Mouse (Mus musculus): ENCODE data around the gene Rcl1. TPM values are rescaled to one million over a fixed set of nuclear protein-coding genes. Genes with fewer than 3 reads are reported as not detected.

Rcl1 gene
- total RNA-seq, 1 experiment: 70.5 TPM

- Histone ChIP-seq H3K4me3 (ENCODE audit: insufficient read depth in 1 of 2, low read depth in 1 of 2, low read length in 2 of 2, poor library complexity in 1 of 2, severe bottlenecking in 1 of 2) (no peak overlapping the region), H3K36me3 (ENCODE audit: control insufficient read depth, insufficient read depth, low read length, poor library complexity, severe bottlenecking) (peaks cover 17% of the 10 kb centered on the region), H3K9ac (ENCODE audit: insufficient read depth, low read depth, low read length, poor library complexity, severe bottlenecking) (no peak overlapping the region), H3K9me3 (ENCODE audit: control insufficient read depth, insufficient read depth, low read depth, low read length) (no peaks in the 10 kb centered on the region), H3K27ac (ENCODE audit: insufficient read depth, low read depth, low read length, poor library complexity, severe bottlenecking) (no peak overlapping the region), H3K4me1 (ENCODE audit: control insufficient read depth in 2 of 2, insufficient read depth in 2 of 2, low read length in 2 of 2, poor library complexity in 1 of 2) (peaks cover 3 to 4% of the 10 kb centered on the region in 2 experiments; a peak in 2 of 4 replicates)
- no peak for DNase-seq (ENCODE audit: low read depth, low spot score)
- in situ Hi-C loops (cut with MboI; ENCODE audit: low sequenced_read_pairs in 2 of 2, unreplicated experiment in 2 of 2): no loop called here
- TF ChIP-seq ZNF384 (IDR thresholded peaks at IDR 0.05; ENCODE audit: low read depth, low read length): no peak
- TF ChIP-seq MAFK (IDR thresholded peaks at IDR 0.05; ENCODE audit: insufficient read depth, low read depth, low read length): no peak
- TF ChIP-seq CHD2 (IDR thresholded peaks at IDR 0.05; ENCODE audit: low read depth, low read length): no peak
- no peak for TF ChIP-seq ZC3H11A (IDR thresholded peaks at IDR 0.05; ENCODE audit: borderline replicate concordance, low read depth, low read length)
- no peak for TF ChIP-seq HCFC1 (IDR thresholded peaks at IDR 0.05; ENCODE audit: borderline replicate concordance, insufficient read depth, low read length)
These were observed 45.6 kb downstream of the Rcl1 start for GRCm38 (mm10) chr19:29146820-29147219.

GRCm38 (mm10) chr19:29149583-29149982 is 48.4 kb downstream of the Rcl1 start:
- Histone ChIP-seq H3K9me3 (ENCODE audit: control insufficient read depth, insufficient read depth, low read depth, low read length) (no peaks in the 10 kb centered on the region), H3K36me3 (ENCODE audit: control insufficient read depth, insufficient read depth, low read length, poor library complexity, severe bottlenecking) (no peaks in the 10 kb centered on the region; the same call in none of the 2 replicates), H3K27ac (ENCODE audit: insufficient read depth, low read depth, low read length, poor library complexity, severe bottlenecking) (no peak overlapping the region), H3K9ac (ENCODE audit: insufficient read depth, low read depth, low read length, poor library complexity, severe bottlenecking) (no peak overlapping the region), H3K4me3 (ENCODE audit: insufficient read depth in 1 of 2, low read depth in 1 of 2, low read length in 2 of 2, poor library complexity in 1 of 2, severe bottlenecking in 1 of 2) (no peak overlapping the region), H3K4me1 (ENCODE audit: control insufficient read depth in 2 of 2, insufficient read depth in 2 of 2, low read length in 2 of 2, poor library complexity in 1 of 2) (peaks cover 3 to 4% of the 10 kb centered on the region in 2 experiments; a peak in 2 of 4 replicates)
- in situ Hi-C loops (cut with MboI; ENCODE audit: low sequenced_read_pairs in 2 of 2, unreplicated experiment in 2 of 2): no loop called here
- TF ChIP-seq CHD2 (IDR thresholded peaks at IDR 0.05; ENCODE audit: low read depth, low read length) (no peak), ZNF384 (IDR thresholded peaks at IDR 0.05; ENCODE audit: low read depth, low read length) (no peak), HCFC1 (IDR thresholded peaks at IDR 0.05; ENCODE audit: borderline replicate concordance, insufficient read depth, low read length) (no peak), ZC3H11A (IDR thresholded peaks at IDR 0.05; ENCODE audit: borderline replicate concordance, low read depth, low read length) (no peak), MAFK (IDR thresholded peaks at IDR 0.05; ENCODE audit: insufficient read depth, low read depth, low read length) (no peak)
- no peak for DNase-seq (ENCODE audit: low read depth, low spot score)

GRCm38 (mm10) chr19:29150038-29150437 is 48.9 kb downstream of the Rcl1 start:
- TF ChIP-seq HCFC1 (IDR thresholded peaks at IDR 0.05; ENCODE audit: borderline replicate concordance, insufficient read depth, low read length) (no peak), ZC3H11A (IDR thresholded peaks at IDR 0.05; ENCODE audit: borderline replicate concordance, low read depth, low read length) (no peak), MAFK (IDR thresholded peaks at IDR 0.05; ENCODE audit: insufficient read depth, low read depth, low read length) (0 out of 2 replicates have a peak, but pooled peaks have one; percentile 13)
- Histone ChIP-seq H3K9me3 (ENCODE audit: control insufficient read depth, insufficient read depth, low read depth, low read length) (no peaks in the 10 kb centered on the region), H3K36me3 (ENCODE audit: control insufficient read depth, insufficient read depth, low read length, poor library complexity, severe bottlenecking) (no peaks in the 10 kb centered on the region; the same call in none of the 2 replicates), H3K4me1 (ENCODE audit: control insufficient read depth in 2 of 2, insufficient read depth in 2 of 2, low read length in 2 of 2, poor library complexity in 1 of 2) (peaks cover 3 to 4% of the 10 kb centered on the region in 2 experiments; a peak in 2 of 4 replicates), H3K27ac (ENCODE audit: insufficient read depth, low read depth, low read length, poor library complexity, severe bottlenecking) (no peak overlapping the region), H3K4me3 (ENCODE audit: insufficient read depth in 1 of 2, low read depth in 1 of 2, low read length in 2 of 2, poor library complexity in 1 of 2, severe bottlenecking in 1 of 2) (no peak overlapping the region), H3K9ac (ENCODE audit: insufficient read depth, low read depth, low read length, poor library complexity, severe bottlenecking) (no peak overlapping the region)
- in situ Hi-C loops (cut with MboI; ENCODE audit: low sequenced_read_pairs in 2 of 2, unreplicated experiment in 2 of 2): no loop called here
- DNase-seq (ENCODE audit: low read depth, low spot score): no peak

- no peak for DNase-seq (ENCODE audit: low read depth, low spot score)
- Histone ChIP-seq H3K4me3 (ENCODE audit: insufficient read depth in 1 of 2, low read depth in 1 of 2, low read length in 2 of 2, poor library complexity in 1 of 2, severe bottlenecking in 1 of 2) (no peak overlapping the region), H3K27ac (ENCODE audit: insufficient read depth, low read depth, low read length, poor library complexity, severe bottlenecking) (no peak overlapping the region), H3K36me3 (ENCODE audit: control insufficient read depth, insufficient read depth, low read length, poor library complexity, severe bottlenecking) (no peaks in the 10 kb centered on the region; the same call in 1 of the 2 replicates), H3K9me3 (ENCODE audit: control insufficient read depth, insufficient read depth, low read depth, low read length) (no peaks in the 10 kb centered on the region), H3K9ac (ENCODE audit: insufficient read depth, low read depth, low read length, poor library complexity, severe bottlenecking) (no peak overlapping the region), H3K4me1 (ENCODE audit: control insufficient read depth in 2 of 2, insufficient read depth in 2 of 2, low read length in 2 of 2, poor library complexity in 1 of 2) (peaks cover 3 to 4% of the 10 kb centered on the region in 2 experiments; a peak in 2 of 4 replicates)
- in situ Hi-C loops (cut with MboI; ENCODE audit: low sequenced_read_pairs in 2 of 2, unreplicated experiment in 2 of 2): no loop called here
- TF ChIP-seq CHD2 (IDR thresholded peaks at IDR 0.05; ENCODE audit: low read depth, low read length) (no peak), HCFC1 (IDR thresholded peaks at IDR 0.05; ENCODE audit: borderline replicate concordance, insufficient read depth, low read length) (no peak), ZC3H11A (IDR thresholded peaks at IDR 0.05; ENCODE audit: borderline replicate concordance, low read depth, low read length) (no peak), MAFK (IDR thresholded peaks at IDR 0.05; ENCODE audit: insufficient read depth, low read depth, low read length) (no peak), ZNF384 (IDR thresholded peaks at IDR 0.05; ENCODE audit: low read depth, low read length) (peak; percentile 43; the same call in 1 of the 2 replicates)
These were observed 50.3 kb downstream of the Rcl1 start for GRCm38 (mm10) chr19:29151443-29151842.

DNA sequence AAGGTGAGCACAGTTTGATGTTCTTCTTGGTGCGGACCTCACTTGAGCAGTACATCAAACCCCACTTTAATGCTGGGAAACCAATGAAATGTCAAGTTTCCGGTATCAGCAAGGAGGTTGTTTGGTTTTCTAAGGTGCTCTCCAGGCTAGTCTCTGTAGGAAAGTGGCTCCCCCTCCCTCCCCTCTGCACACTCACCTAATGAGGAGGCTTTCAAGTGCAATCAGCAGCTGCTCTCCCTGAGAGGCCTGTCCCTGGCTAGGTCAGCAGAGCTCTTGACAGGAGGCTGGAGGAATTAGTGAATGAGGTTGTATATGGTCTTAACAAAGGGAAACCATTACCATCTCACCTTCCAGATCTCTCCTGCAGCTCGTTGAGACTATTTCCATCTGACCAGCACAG is 54.4 kb downstream of the Rcl1 start:
- H3K4me1 ChIP-seq (ENCODE audit: control insufficient read depth in 2 of 2, insufficient read depth in 2 of 2, low read length in 2 of 2, poor library complexity in 1 of 2): no peaks in the 10 kb centered on the region
- H3K27ac ChIP-seq (ENCODE audit: insufficient read depth, low read depth, low read length, poor library complexity, severe bottlenecking): no peak overlapping the region
- no peaks in the 10 kb centered on the region for H3K9me3 ChIP-seq (ENCODE audit: control insufficient read depth, insufficient read depth, low read depth, low read length)
- in situ Hi-C loops (cut with MboI; ENCODE audit: low sequenced_read_pairs in 2 of 2, unreplicated experiment in 2 of 2): no loop called here
- H3K4me3 ChIP-seq (ENCODE audit: insufficient read depth in 1 of 2, low read depth in 1 of 2, low read length in 2 of 2, poor library complexity in 1 of 2, severe bottlenecking in 1 of 2): no peak overlapping the region
- H3K36me3 ChIP-seq (ENCODE audit: control insufficient read depth, insufficient read depth, low read length, poor library complexity, severe bottlenecking): no peaks in the 10 kb centered on the region
- no peak overlapping the region for H3K9ac ChIP-seq (ENCODE audit: insufficient read depth, low read depth, low read length, poor library complexity, severe bottlenecking)
- TF ChIP-seq HCFC1 (IDR thresholded peaks at IDR 0.05; ENCODE audit: borderline replicate concordance, insufficient read depth, low read length) (no peak), ZNF384 (IDR thresholded peaks at IDR 0.05; ENCODE audit: low read depth, low read length) (no peak), CHD2 (IDR thresholded peaks at IDR 0.05; ENCODE audit: low read depth, low read length) (no peak), ZC3H11A (IDR thresholded peaks at IDR 0.05; ENCODE audit: borderline replicate concordance, low read depth, low read length) (no peak), MAFK (IDR thresholded peaks at IDR 0.05; ENCODE audit: insufficient read depth, low read depth, low read length) (no peak)
- no peak for DNase-seq (ENCODE audit: low read depth, low spot score)
